ENCODE assay signal across 28 mouse cellular contexts in genomic region chr1:30720829-30721228, GRCm38 (mm10).
DNase-seq lines count a peak whose midpoint lies in the region; ATAC-seq lines count a peak whose summit lies in the region.
"Had no signal": no experiment of that assay in that cellular context is flagged by ENCODE, and none has a peak within 500 bp of the region (broad histone marks: within the 10 kb centered on the region; RNA-seq: fewer than 3 reads in every experiment).

No protein-coding gene starts in this region.

- ATAC-seq in midbrain, embryonic 14.5 days (ENCODE audit: low FRiP score, low TSS enrichment): peak; percentile 40; the same call in 1 of the 2 replicates
- no peak for ATAC-seq in midbrain, embryonic 11.5 days (ENCODE audit: low FRiP score)
- ATAC-seq: forebrain, embryonic 16.5 days; inflammation-experienced regulatory T-cells, adult 6 months; midbrain, embryonic 16.5 days had no signal

- no peak overlapping the region for H3K4me3 ChIP-seq in midbrain, embryonic 14.5 days (replicated peaks; ENCODE audit: low read depth, low read length)
- no peak overlapping the region for H3K4me3 ChIP-seq in midbrain, embryonic 11.5 days (ENCODE audit: low read depth, low read length)
- H3K4me3 ChIP-seq: erythroblast, embryonic 14.5 days; heart, embryonic 12.5 days; hindbrain, embryonic 13.5 days; limb, embryonic 12.5 days; neural tube, embryonic 12.5 days; stomach, embryonic 15.5 days had no signal

- H3K4me2 ChIP-seq in midbrain, embryonic 14.5 days (ENCODE audit: low read length): no peak overlapping the region
- H3K4me2 ChIP-seq in midbrain, embryonic 11.5 days: no peak overlapping the region
- H3K4me2 ChIP-seq: heart, embryonic 12.5 days; hindbrain, embryonic 13.5 days; limb, embryonic 12.5 days; liver, embryonic 11.5 days; neural tube, embryonic 12.5 days; stomach, embryonic 15.5 days had no signal

- no peaks in the 10 kb centered on the region for H3K36me3 ChIP-seq in midbrain, embryonic 14.5 days (ENCODE audit: control insufficient read depth, insufficient read depth, low read length)
- H3K36me3 ChIP-seq in midbrain, embryonic 11.5 days (ENCODE audit: control insufficient read depth, insufficient read depth, low read length): no peaks in the 10 kb centered on the region
- H3K36me3 ChIP-seq: heart, embryonic 12.5 days; hindbrain, embryonic 13.5 days; limb, embryonic 12.5 days; neural tube, embryonic 12.5 days; stomach, embryonic 15.5 days had no signal

- no peak overlapping the region for H3K9ac ChIP-seq in midbrain, embryonic 14.5 days (replicated peaks; ENCODE audit: low read length)
- H3K9ac ChIP-seq in midbrain, embryonic 11.5 days (ENCODE audit: low read length): no peak overlapping the region
- H3K9ac ChIP-seq: heart, embryonic 12.5 days; hindbrain, embryonic 13.5 days; limb, embryonic 12.5 days; neural tube, embryonic 12.5 days; stomach, embryonic 15.5 days had no signal

- no peaks in the 10 kb centered on the region for H3K27me3 ChIP-seq in midbrain, embryonic 14.5 days (ENCODE audit: control insufficient read depth, insufficient read depth, low read length)
- H3K27me3 ChIP-seq in midbrain, embryonic 11.5 days (ENCODE audit: control insufficient read depth, insufficient read depth, low read length): no peaks in the 10 kb centered on the region
- H3K27me3 ChIP-seq: heart, embryonic 12.5 days; hindbrain, embryonic 13.5 days; limb, embryonic 12.5 days; neural tube, embryonic 12.5 days; stomach, embryonic 15.5 days had no signal

- H3K4me1 ChIP-seq in midbrain, embryonic 14.5 days (ENCODE audit: control insufficient read depth, insufficient read depth, low read length): no peaks in the 10 kb centered on the region
- no peaks in the 10 kb centered on the region for H3K4me1 ChIP-seq in midbrain, embryonic 11.5 days (ENCODE audit: control insufficient read depth, insufficient read depth, low read length)
- H3K4me1 ChIP-seq: heart, embryonic 12.5 days; hindbrain, embryonic 13.5 days; limb, embryonic 12.5 days; neural tube, embryonic 12.5 days; stomach, embryonic 15.5 days had no signal

- WGBS in midbrain, embryonic 14.5 days: 92% methylated on average over 2 of the region's 2 CpGs
- 77% methylated on average over 2 of the region's 2 CpGs for WGBS in midbrain, embryonic 11.5 days

- DNase-seq in layer of hippocampus, adult 11-12 months (ENCODE audit: low spot score): peak; percentile 62
- DNase-seq in layer of hippocampus, postnatal 25 days (ENCODE audit: extremely low spot score in 1 of 2, low spot score in 1 of 2): no peak
- DNase-seq in midbrain, embryonic 14.5 days: no peak
- no peak for DNase-seq in midbrain, embryonic 11.5 days (ENCODE audit: low spot score, missing footprints)
- DNase-seq in layer of hippocampus, adult 8-10 months (ENCODE audit: low spot score in 2 of 2): peak; percentile 61 to 72
- peak; percentile 59 to 60 for DNase-seq in layer of hippocampus, postnatal 36 days
- DNase-seq in spleen, adult 12 weeks (ENCODE audit: low spot score): no peak
- no peak for DNase-seq in natural killer cell, adult 2 months (ENCODE audit: low spot score in 2 of 2)
- DNase-seq: adrenal gland, adult 2 months; adrenal gland, postnatal 36 days; B cell, adult 2 months; cerebellum, adult 2 months; cerebellum, postnatal 25 days; gastrocnemius, postnatal 14 days; heart, adult 11 months; heart, postnatal 4 days; kidney, adult 11 months; kidney, postnatal 14 days had no signal

- H3K9me3 ChIP-seq in midbrain, embryonic 14.5 days (ENCODE audit: control insufficient read depth, low read length): no peaks in the 10 kb centered on the region
- H3K9me3 ChIP-seq in midbrain, embryonic 11.5 days (ENCODE audit: control insufficient read depth, low read length): no peaks in the 10 kb centered on the region
- H3K9me3 ChIP-seq: hindbrain, embryonic 13.5 days; limb, embryonic 12.5 days; neural tube, embryonic 12.5 days; stomach, embryonic 15.5 days had no signal

- no peak overlapping the region for H3K27ac ChIP-seq in midbrain, embryonic 14.5 days (replicated peaks; ENCODE audit: low read depth, low read length)
- H3K27ac ChIP-seq in midbrain, embryonic 11.5 days (ENCODE audit: low read depth, low read length): no peak overlapping the region
- H3K27ac ChIP-seq: hindbrain, embryonic 13.5 days; limb, embryonic 12.5 days; neural tube, embryonic 12.5 days; stomach, embryonic 15.5 days had no signal

Comparison
In these comparisons a context has a peak if more than half of its experiments do, and no peak if none do; other contexts are left out.
1. DNase-seq: peak in layer of hippocampus, adult 11-12 months (single experiment), layer of hippocampus, adult 8-10 months (2 of 2) and layer of hippocampus, postnatal 36 days (2 of 2); none in layer of hippocampus, postnatal 25 days (0 of 2), midbrain, embryonic 14.5 days (single experiment), midbrain, embryonic 11.5 days (single experiment), spleen, adult 12 weeks (single experiment) and natural killer cell, adult 2 months (0 of 2).